Mouse (Mus musculus) spleen, adult 2 months (tissue): Measurements from ENCODE around the gene Zbtb20.

Source experiments
- CTCF ChIP-seq: fragments of 200-500 bp; IDR thresholded peaks from 2 replicates; pipeline ENCODE4 v1.5.1; 2011; ENCODE audit warnings: mild to moderate bottlenecking, inconsistent platforms; ENCODE audit not compliant: insufficient read depth, insufficient read length, insufficient replicate concordance; ENCODE audit errors: extremely low read depth
- POLR2A ChIP-seq: fragments of 200-500 bp; IDR thresholded peaks from 2 replicates; pipeline ENCODE4 v1.6.1; 2011; ENCODE audit warnings: low read depth, low read length, inconsistent platforms

DNA sequence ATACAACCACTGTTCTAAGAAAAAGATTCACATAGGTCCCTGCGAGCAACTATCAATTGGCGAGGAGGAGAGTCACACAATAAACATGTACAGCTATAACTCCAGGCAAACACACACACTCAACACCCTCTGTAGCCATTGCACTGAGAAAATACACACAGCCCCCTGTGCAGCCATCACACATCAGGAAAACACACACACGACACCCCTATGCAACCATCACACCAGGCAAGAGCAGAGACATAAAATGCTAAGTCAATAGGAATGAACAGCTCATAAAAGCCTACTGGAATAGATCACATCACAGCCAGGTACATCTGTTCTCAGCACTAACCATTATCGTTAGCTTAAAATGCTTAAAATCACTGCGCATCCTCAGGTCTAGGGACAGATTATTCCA is 532.9 kb downstream of the Zbtb20 start:
- no peak for TF ChIP-seq POLR2A
- no peak for TF ChIP-seq CTCF
